Comparison of ENCODE assay signal across 9 mouse cellular contexts in the genomic region with DNA sequence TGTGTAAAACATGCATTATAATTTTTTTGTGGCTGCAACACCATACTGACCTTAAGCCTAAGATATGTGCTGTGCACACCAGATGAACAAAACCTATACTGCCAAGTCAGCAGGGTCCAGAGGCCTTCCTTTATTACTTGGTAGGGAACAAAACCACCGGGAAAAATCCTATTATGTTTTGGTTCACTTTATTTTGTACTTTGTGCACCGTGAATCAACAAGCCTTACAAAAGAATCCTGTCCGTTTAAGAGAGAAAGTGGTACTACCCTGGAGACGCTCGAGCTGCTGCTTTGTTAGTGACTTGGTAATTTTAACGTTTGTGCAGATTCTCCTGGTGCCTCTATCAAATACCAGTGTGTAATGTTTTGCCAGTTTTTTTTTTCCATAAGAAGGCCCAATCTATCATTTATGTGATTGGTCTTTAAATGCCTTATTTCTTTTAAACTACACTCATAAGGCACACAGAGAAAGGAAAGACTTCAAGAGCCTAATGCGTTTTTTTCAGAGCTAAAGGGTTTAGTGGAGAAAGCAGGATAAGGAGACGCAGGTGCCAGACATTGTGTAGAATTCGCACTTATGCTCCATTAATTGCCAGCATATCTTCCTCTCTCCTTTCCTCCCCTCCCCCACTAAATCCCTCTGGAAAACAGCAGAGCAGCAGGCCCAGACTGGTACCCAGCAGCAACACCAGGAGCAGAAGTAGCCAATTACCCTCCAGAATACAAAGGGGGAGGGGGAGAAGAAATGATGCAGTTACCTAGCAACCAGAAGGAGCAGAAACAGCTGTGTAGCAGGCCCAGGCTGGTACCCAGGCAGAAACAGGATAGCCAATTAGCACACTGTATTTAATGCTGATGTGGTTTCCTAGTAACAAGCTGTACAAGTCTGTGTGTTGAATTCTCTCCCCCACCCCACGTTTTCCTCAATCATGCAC. TPM values are rescaled to one million over a fixed set of nuclear protein-coding genes. Genes with fewer than 3 reads are reported as not detected.
DNase-seq lines count a peak whose midpoint lies in the region; ATAC-seq and TF ChIP-seq lines count a peak whose summit lies in the region.
"Had no signal": no experiment of that assay in that cellular context is flagged by ENCODE, and none has a peak within 500 bp of the region (broad histone marks: within the 10 kb centered on the region; RNA-seq: fewer than 3 reads in every experiment).

No protein-coding gene starts in this region.

- peak overlapping the region; percentile 32 for H3K4me2 ChIP-seq in forebrain, postnatal 0 days (ENCODE audit: low read depth)
- peak overlapping the region; percentile 11 for H3K4me2 ChIP-seq in neural tube, embryonic 15.5 days

- no peaks in the 10 kb centered on the region for H3K36me3 ChIP-seq in forebrain, postnatal 0 days (ENCODE audit: insufficient read depth)
- H3K36me3 ChIP-seq in neural tube, embryonic 15.5 days: no peaks in the 10 kb centered on the region

- H3K27me3 ChIP-seq in forebrain, postnatal 0 days (ENCODE audit: insufficient read depth, low read length): no peaks in the 10 kb centered on the region
- no peaks in the 10 kb centered on the region for H3K27me3 ChIP-seq in neural tube, embryonic 15.5 days (replicated peaks)

- no peak for TF ChIP-seq CTCF in forebrain, postnatal 0 days (IDR thresholded peaks at IDR 0.05; ENCODE audit: low read depth)

- H3K4me3 ChIP-seq in forebrain, postnatal 0 days (ENCODE audit: low read depth, low read length): no peak overlapping the region
- H3K4me3 ChIP-seq in neural tube, embryonic 15.5 days (replicated peaks): no peak overlapping the region
- H3K4me3 ChIP-seq: erythroblast, embryonic 14.5 days had no signal

- 5% methylated on average over 10 of the region's 10 CpGs for WGBS in forebrain, postnatal 0 days
- 12% methylated on average over 10 of the region's 10 CpGs for WGBS in neural tube, embryonic 15.5 days

- H3K4me1 ChIP-seq in forebrain, postnatal 0 days (ENCODE audit: insufficient read depth): peaks cover 31% of the 10 kb centered on the region
- H3K4me1 ChIP-seq in neural tube, embryonic 15.5 days: peaks cover 73% of the 10 kb centered on the region

- peak overlapping the region; percentile 79 for H3K27ac ChIP-seq in forebrain, postnatal 0 days (ENCODE audit: low read depth, low read length)
- H3K27ac ChIP-seq in neural tube, embryonic 15.5 days (replicated peaks): peak overlapping the region; percentile 65

- H3K9me3 ChIP-seq in forebrain, postnatal 0 days (ENCODE audit: low read length): no peaks in the 10 kb centered on the region
- no peaks in the 10 kb centered on the region for H3K9me3 ChIP-seq in neural tube, embryonic 15.5 days (replicated peaks)

- peak; percentile 85 for DNase-seq in embryo, embryonic 11 days
- DNase-seq in forebrain, postnatal 0 days: peak; percentile 85
- peak; percentile 73 for DNase-seq in left cerebral cortex, adult 11 months (ENCODE audit: low spot score)
- DNase-seq in heart, postnatal 4 days: no peak
- no peak for DNase-seq in thymus, postnatal 14 days
- DNase-seq in thymus, postnatal 4 days: no peak
- DNase-seq in urinary bladder, postnatal 10 days (ENCODE audit: low spot score): no peak

- ATAC-seq in forebrain, postnatal 0 days: peak; percentile 98
- ATAC-seq in neural tube, embryonic 15.5 days (ENCODE audit: low FRiP score): peak; percentile 93

- H3K9ac ChIP-seq in forebrain, postnatal 0 days: no peak overlapping the region; the same call in 1 of the 2 replicates
- H3K9ac ChIP-seq in neural tube, embryonic 15.5 days (replicated peaks): no peak overlapping the region

RNA-seq across cellular contexts. Expression of gene Klf7, which starts 55.5 kb away (rescaled TPM):
- 51.4 and 61.5 TPM in 2 replicates for total RNA-seq in forebrain, postnatal 0 days (2014; rRNA removed)
- polyA plus RNA-seq in forebrain, postnatal 0 days (2015; fragmentation: Nextera tagmentation; extraction: Ambion mirVana): 98.1 and 154 TPM in 2 replicates
- 69.6 and 82.2 TPM in 2 replicates for polyA plus RNA-seq in neural tube, embryonic 15.5 days (2015; fragmentation: Nextera tagmentation; extraction: Ambion mirVana)
- total RNA-seq in heart, postnatal 4 days (2021): 10 to 100 TPM; 29.4 to 29.6 TPM

Comparison
In these comparisons a context has a peak if more than half of its experiments do, and no peak if none do; other contexts are left out.
1. DNase-seq: peak in embryo, embryonic 11 days (single experiment), forebrain, postnatal 0 days (single experiment) and left cerebral cortex, adult 11 months (single experiment); none in heart, postnatal 4 days (single experiment), thymus, postnatal 14 days (single experiment), thymus, postnatal 4 days (single experiment) and urinary bladder, postnatal 10 days (single experiment).